Mouse (Mus musculus): ENCODE results near the gene Ppp3r2. TPM values are rescaled to one million over a fixed set of nuclear protein-coding genes. Genes with fewer than 3 reads are reported as not detected.

Ppp3r2 gene
- polyA plus RNA-seq, 1 experiment from 2014 or later: 0.04 TPM

GRCm38 (mm10) chr4:49659421-49659820 lies 22.4 kb downstream of the Ppp3r2 start:
- no peak for ATAC-seq (ENCODE audit: extremely low read depth, insufficient number of reproducible peaks, low FRiP score, low TSS enrichment)
- Histone ChIP-seq H3K27me3 (replicated peaks) (no peaks in the 10 kb centered on the region), H3K9ac (no peak overlapping the region), H3K4me3 (no peak overlapping the region), H3K9me3 (no peaks in the 10 kb centered on the region), H3K27ac (replicated peaks) (no peak overlapping the region), H3K36me3 (peaks cover 71% of the 10 kb centered on the region), H3K4me1 (peaks cover 5% of the 10 kb centered on the region), H3K4me2 (no peak overlapping the region)
- 78% methylated on average over 1 of the region's 1 CpGs for WGBS

- H3K36me3 ChIP-seq: peaks cover 88% of the 10 kb centered on the region
- no peak for ATAC-seq (ENCODE audit: extremely low read depth, insufficient number of reproducible peaks, low FRiP score, low TSS enrichment)
- H3K27ac ChIP-seq (replicated peaks): no peak overlapping the region
- H3K9me3 ChIP-seq: no peaks in the 10 kb centered on the region
- 38% methylated on average over 2 of the region's 2 CpGs for WGBS
- no peak overlapping the region for H3K4me2 ChIP-seq
- H3K4me3 ChIP-seq: no peak overlapping the region
- H3K27me3 ChIP-seq (replicated peaks): no peaks in the 10 kb centered on the region
- no peak overlapping the region for H3K9ac ChIP-seq
- H3K4me1 ChIP-seq: no peaks in the 10 kb centered on the region
Observed at GRCm38 (mm10) chr4:49639913-49640312, 41.9 kb downstream of the Ppp3r2 start.

GRCm38 (mm10) chr4:49637821-49638220 lies 44.0 kb downstream of the Ppp3r2 start:
- Histone ChIP-seq H3K36me3 (peaks cover 83% of the 10 kb centered on the region), H3K4me3 (no peak overlapping the region), H3K4me2 (no peak overlapping the region), H3K4me1 (peaks cover 16% of the 10 kb centered on the region), H3K27ac (replicated peaks) (no peak overlapping the region), H3K9me3 (no peaks in the 10 kb centered on the region), H3K27me3 (replicated peaks) (no peaks in the 10 kb centered on the region), H3K9ac (no peak overlapping the region)
- 88% methylated on average over 11 of the region's 11 CpGs for WGBS
- no peak for ATAC-seq (ENCODE audit: extremely low read depth, insufficient number of reproducible peaks, low FRiP score, low TSS enrichment)

GRCm38 (mm10) chr4:49632139-49632481 lies 49.7 kb downstream of the Ppp3r2 start:
- H3K36me3 ChIP-seq: peaks cover 36% of the 10 kb centered on the region
- H3K9ac ChIP-seq: peak overlapping the region; percentile 95
- H3K4me2 ChIP-seq: peak overlapping the region; percentile 93
- peak; percentile 53 for ATAC-seq (ENCODE audit: extremely low read depth, insufficient number of reproducible peaks, low FRiP score, low TSS enrichment)
- H3K27me3 ChIP-seq (replicated peaks): no peaks in the 10 kb centered on the region
- H3K4me3 ChIP-seq: peak overlapping the region; percentile 96
- peaks cover 22% of the 10 kb centered on the region for H3K4me1 ChIP-seq
- WGBS: under 1% methylated on average over 30 of the region's 30 CpGs
- peak overlapping the region; percentile 93 for H3K27ac ChIP-seq (replicated peaks)
- no peaks in the 10 kb centered on the region for H3K9me3 ChIP-seq

- H3K4me3 ChIP-seq: peak within 1 kb of the TSS; percentile 96
- H3K27me3 ChIP-seq (replicated peaks): no peaks in the 10 kb centered on the region
- peak within 1 kb of the TSS; percentile 93 for H3K27ac ChIP-seq (replicated peaks)
- no peaks in the 10 kb centered on the region for H3K9me3 ChIP-seq
- H3K36me3 ChIP-seq: peaks cover 31% of the 10 kb centered on the region
- H3K9ac ChIP-seq: peak within 1 kb of the TSS; percentile 95
- peak; percentile 91 for ATAC-seq (ENCODE audit: extremely low read depth, insufficient number of reproducible peaks, low FRiP score, low TSS enrichment)
- H3K4me2 ChIP-seq: peak within 1 kb of the TSS; percentile 93
- peaks cover 22% of the 10 kb centered on the region for H3K4me1 ChIP-seq
- WGBS: 4% methylated on average over 37 of the region's 37 CpGs
Observed at GRCm38 (mm10) chr4:49631319-49632138, 50.3 kb downstream of the Ppp3r2 start, which contains the start of gene Rnf20. Rnf20 (plus strand) TSS chr4:49632006.

- 71% methylated on average over 5 of the region's 5 CpGs for WGBS
- ATAC-seq (ENCODE audit: extremely low read depth, insufficient number of reproducible peaks, low FRiP score, low TSS enrichment): no peak
- Histone ChIP-seq H3K9me3 (no peaks in the 10 kb centered on the region), H3K4me3 (no peak overlapping the region), H3K36me3 (peaks cover 5% of the 10 kb centered on the region), H3K4me1 (peaks cover 16% of the 10 kb centered on the region), H3K27me3 (replicated peaks) (no peaks in the 10 kb centered on the region), H3K9ac (no peak overlapping the region), H3K4me2 (no peak overlapping the region), H3K27ac (replicated peaks) (no peak overlapping the region)
Observed at GRCm38 (mm10) chr4:49628941-49629340, 52.9 kb downstream of the Ppp3r2 start.

Other genes starting within 250 kb of the Ppp3r2 start
- gene Acnat1, start 208.1 kb downstream of the Ppp3r2 start, polyA plus RNA-seq (2015; fragmentation: Nextera tagmentation; extraction: Ambion mirVana): not detected in 2 replicates
- 0.08 TPM in 2 replicates for gene Baat, start 175.5 kb downstream of the Ppp3r2 start, polyA plus RNA-seq (2015; fragmentation: Nextera tagmentation; extraction: Ambion mirVana)
- 57.7 and 63.0 TPM in 2 replicates for gene Mrpl50, start 160.9 kb downstream of the Ppp3r2 start, polyA plus RNA-seq (2015; fragmentation: Nextera tagmentation; extraction: Ambion mirVana)
- gene Zfp189, start 160.8 kb downstream of the Ppp3r2 start, polyA plus RNA-seq (2015; fragmentation: Nextera tagmentation; extraction: Ambion mirVana): 5.9 and 6.0 TPM in 2 replicates
- 0.32 and 4.8 TPM in 2 replicates for gene Aldob, start 132.5 kb downstream of the Ppp3r2 start, polyA plus RNA-seq (2015; fragmentation: Nextera tagmentation; extraction: Ambion mirVana)
- 45.0 and 49.9 TPM in 2 replicates for gene Tmem246, start 84.1 kb downstream of the Ppp3r2 start, polyA plus RNA-seq (2015; fragmentation: Nextera tagmentation; extraction: Ambion mirVana)
- gene Rnf20, start 50.0 kb downstream of the Ppp3r2 start, polyA plus RNA-seq (2015; fragmentation: Nextera tagmentation; extraction: Ambion mirVana): 21.8 and 23.8 TPM in 2 replicates
- gene Grin3a, start 163.7 kb upstream of the Ppp3r2 start, polyA plus RNA-seq (2015; fragmentation: Nextera tagmentation; extraction: Ambion mirVana): 0.53 and 0.55 TPM in 2 replicates

Data from heart, embryonic 13.5 days (tissue).